Mouse (Mus musculus): ENCODE data around the gene Xirp2.
"Not testable (repeated sequence)": the region's sequence is repeated elsewhere in the genome, so short reads cannot be mapped to it uniquely, and the experiment has no call there.

Xirp2 gene

DNA sequence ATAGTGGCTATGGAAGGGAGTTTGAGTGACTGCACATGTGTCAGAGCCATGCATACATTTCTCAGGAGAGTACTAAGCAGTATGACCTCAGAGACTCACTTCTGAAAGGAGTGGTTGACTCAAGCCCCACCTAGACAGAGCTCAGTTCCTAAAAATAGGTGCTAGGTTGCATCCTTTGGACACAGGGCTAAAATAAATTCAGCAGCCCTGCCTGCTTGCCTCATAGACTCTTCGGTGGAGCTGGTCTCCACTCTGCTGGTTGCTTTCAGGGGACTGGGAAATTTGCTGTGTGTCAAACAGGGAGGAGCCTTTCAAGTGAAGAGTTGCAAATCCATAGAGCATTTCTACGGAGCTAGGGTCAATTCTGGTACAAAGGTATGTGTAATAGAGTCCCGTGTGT lies at the start of gene Xirp2:
Xirp2 (plus strand) TSS at position 223 of the 400 bp plus-strand sequence.
- in situ Hi-C loops (cut with MboI, MseI), result no loop called here

DNA sequence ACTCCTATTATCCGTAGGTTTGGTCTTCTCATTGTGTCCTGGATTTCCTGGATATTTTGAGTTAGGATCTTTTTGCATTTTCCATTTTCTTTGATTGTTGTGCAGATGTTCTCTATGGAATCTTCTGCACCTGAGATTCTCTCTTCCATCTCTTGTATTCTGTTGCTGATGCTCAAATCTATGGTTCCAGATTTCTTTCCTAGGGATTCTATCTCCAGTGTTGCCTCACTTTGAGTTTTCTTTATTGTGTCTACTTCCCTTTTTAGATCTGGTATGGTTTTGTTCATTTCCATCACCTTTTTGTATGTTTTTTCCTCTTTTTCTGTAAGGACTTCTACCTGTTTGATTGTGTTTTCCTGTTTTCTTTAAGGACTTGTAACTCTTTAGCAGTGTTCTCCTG lies 32.4 kb upstream of the Xirp2 start, which contains the start of gene Gm21830:
Gm21830 (plus strand) TSS at position 301 of the 400 bp plus-strand sequence.
- in situ Hi-C loops (cut with MboI, MseI), result not testable (repeated sequence)

DNA sequence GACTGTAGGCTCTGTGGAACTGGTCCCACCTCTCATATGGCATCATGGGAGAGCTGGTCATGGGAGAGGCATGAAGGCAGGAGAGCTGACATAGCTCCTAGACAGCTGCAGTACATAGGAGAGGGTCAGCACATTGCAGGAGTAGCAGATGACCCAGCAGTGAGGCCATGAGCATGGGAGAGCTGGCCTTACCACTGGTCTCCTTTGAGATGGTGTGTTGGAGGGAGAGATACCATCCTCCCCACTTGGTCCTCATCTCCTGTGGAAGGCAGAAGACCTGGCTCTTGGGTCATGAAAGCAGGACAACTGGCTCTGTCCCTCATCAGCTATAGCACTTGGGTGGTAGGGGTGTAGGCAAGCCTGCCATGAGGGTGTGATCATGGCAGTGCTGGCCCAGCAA lies 24.9 kb upstream of the Xirp2 start:
- in situ Hi-C loops (cut with MboI, MseI), result no loop called here

DNA sequence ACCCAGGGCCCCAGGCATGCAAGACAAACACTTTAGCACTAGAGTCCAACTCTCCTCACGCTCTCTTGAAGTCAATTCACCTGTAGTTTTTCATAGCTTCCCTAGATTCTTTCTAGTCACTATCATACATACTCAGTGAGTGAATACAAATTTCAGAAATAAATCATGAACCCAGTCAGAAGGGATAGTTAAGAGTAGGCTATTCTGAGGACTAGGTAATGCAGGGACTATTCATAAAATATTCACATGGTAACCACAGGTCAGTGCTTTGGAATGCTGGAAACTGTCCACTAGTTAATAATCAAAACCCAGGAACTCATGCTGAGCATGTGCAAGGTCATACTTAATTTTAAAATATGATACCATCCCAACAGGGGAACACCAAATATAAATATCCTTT lies 23.0 kb upstream of the Xirp2 start:
- in situ Hi-C loops (cut with MboI, MseI), result no loop called here

DNA sequence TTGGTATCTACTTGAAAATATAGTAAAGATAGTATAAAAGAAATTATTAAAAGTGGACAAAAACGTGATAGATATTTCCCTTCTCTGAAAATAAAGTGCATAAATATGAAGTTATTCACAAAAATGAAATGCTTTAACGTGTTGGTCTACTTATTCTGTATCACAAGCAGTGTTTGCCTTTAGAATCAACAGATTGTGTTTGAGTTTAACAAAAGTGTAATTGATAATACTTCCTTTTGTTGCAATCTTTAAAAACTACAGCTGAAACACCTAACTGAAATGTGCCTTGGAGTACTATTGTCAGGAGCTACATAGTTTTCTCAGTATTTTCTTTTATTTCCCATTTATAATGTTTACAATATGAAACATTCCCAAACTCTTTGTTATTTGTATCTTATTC lies 12.7 kb upstream of the Xirp2 start, which contains the start of gene Gm26727:
Gm26727 (minus strand) TSS at position 101 of the 400 bp plus-strand sequence.
- in situ Hi-C loops (cut with MboI, MseI), result no loop called here

DNA sequence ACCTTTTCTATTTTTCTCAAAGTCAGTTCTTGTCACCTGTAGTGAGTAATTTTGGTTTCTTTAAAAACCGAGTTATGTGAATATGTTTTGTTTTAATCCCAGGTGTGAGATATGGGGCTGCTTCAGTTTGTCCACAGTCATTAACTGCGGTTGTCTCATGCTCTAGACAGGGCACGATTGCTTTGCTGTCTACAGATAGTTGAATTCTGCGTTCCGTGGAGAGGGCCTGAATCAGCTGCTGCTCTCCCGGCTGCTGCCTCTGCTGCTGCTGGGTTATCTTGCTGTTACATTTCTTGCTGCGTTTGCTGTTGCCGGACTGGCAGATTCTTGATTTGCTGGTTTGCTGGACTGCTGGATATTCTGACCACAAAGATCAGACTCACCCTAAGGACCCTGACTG lies 7.5 kb upstream of the Xirp2 start:
- in situ Hi-C loops (cut with MboI, MseI), result no loop called here

DNA sequence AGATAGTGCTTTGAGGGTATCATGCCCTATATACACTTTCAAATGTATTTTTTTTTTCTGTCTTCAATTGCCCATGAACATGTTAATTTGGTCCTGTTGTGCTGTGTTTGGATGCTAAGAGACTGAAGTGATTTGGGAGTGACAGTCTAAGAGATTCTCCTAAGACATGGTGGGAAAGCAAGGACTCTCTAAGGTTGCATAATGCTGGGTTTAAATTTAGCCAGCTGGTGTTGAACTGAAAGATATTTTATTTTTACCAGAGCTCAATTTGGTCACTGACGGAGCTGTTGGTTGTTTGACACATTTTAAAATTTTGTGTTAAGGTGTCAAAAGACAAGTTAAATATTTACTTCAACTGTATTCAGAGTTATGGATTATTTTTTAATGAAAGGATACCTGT lies 970 bp downstream of the Xirp2 start:
- in situ Hi-C loops (cut with MboI, MseI), result no loop called here

DNA sequence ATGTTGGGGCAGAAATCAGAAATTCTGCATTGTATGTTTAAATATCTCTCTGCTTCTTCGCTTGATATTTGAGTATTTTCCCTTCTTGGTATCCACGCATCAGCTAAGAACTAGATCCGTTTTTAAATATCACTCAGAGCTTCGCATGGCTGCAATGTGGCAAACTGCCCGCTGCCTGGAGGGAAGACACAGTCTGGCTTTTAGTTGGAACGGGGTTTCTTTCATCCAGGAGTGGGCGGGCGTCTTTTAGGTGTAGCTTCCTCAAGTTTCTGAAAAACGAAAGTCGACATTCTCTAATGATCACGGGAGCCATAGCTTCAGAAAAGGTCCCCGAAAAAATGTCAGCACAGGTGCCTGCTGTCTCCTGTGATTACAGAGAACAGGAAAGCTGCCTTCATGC lies 1.4 kb downstream of the Xirp2 start:
- in situ Hi-C loops (cut with MboI, MseI), result no loop called here

DNA sequence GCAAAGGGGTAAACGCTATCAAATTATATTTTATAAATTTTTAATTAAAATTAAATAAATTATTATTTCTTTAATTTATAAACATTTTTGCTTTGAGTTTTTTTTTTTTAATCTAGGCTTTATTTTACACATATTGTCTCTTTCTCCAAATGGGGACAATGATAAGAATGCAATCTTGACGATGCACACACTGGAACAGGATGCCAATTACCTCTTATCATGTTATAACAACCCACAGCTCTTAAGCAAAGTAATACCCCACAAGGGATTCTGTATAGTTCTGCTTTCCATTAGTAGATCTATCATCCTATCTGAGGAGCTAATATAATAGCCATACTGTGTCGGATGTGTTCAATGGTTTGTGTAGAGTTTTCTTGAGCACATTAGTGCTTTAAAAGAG lies 15.1 kb downstream of the Xirp2 start:
- in situ Hi-C loops (cut with MboI, MseI), result no loop called here

DNA sequence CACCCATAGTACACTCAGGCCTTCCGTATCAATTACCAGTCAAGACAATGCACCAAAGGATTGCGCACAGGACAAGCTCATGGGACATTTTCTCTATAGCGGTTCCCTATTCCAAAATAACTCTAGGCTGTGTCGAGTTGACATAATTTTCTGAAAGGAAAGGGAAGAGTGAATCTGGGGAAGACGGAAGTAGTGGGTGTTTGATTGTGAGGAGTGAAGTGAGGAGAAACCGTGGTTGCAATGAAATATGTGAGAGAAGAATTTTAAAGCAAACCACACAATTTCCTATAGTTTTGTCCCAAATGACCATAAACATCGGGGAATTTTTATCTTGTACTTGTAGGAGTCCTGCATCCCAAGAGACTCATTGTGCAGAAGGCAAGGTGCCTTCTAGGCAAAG lies 21.2 kb downstream of the Xirp2 start:
- in situ Hi-C loops (cut with MboI, MseI), result no loop called here

DNA sequence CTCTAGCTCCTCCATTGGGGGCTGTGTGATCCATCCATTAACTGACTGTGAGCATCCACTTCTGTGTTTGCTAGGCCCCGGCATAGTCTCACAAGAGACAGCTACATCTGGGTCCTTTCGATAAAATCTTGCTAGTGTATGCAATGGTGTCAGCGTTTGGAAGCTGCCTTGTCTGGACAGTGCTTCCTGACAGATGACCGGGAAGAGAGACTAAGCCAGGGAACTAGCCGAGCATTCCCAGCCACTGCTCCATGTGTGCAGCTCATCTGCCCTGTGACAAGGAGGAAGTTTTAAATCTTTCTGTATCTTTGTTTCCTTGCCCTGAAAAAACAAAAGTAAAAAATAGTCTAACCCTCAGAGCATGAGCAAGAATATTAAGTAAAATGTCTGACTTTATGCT lies 24.2 kb downstream of the Xirp2 start:
- in situ Hi-C loops (cut with MboI, MseI), result not testable (repeated sequence)

DNA sequence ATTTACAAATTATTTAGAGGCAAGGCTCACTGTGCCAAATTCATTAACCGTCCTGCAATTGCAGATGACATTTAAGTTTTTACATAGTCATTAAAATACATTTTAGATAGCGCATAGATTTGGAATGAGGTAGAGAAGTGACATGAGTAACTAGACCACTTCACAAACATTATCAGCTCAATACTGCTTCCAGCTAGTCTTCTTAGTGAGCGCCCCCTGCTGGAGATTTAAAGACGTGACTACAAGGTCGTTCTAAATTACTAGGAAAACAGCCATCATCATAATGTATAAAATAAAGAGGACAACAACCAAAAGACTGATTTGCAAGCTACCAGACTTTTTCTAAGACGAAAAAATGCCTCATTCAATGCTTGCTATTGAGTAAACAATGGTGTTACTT lies 32.0 kb downstream of the Xirp2 start:
- in situ Hi-C loops (cut with MboI, MseI), result no loop called here

DNA sequence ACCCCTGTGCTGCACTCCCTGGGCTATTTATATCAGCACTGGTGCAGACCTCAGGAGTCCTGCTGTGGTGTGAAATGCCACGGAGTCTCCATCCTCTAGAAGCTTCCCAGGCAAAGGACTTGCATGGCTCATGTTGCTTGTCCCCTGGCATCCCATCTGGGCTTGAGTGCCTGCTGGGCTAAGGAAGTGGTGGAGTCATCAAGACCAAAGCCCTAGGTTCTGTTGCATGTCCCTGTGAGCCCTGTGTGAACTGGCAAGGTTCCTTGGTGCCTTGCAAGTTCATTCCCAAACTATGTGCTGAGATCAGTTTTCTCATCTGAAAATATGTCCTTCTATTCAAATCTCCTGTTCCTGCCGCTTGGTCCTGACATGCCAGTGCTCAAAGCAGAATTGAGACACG lies 35.2 kb downstream of the Xirp2 start:
- in situ Hi-C loops (cut with MboI, MseI), result loop anchor here (5.0 kb wide), 1 partner anchor 104 kb away; no protein-coding TSS in a partner anchor

DNA sequence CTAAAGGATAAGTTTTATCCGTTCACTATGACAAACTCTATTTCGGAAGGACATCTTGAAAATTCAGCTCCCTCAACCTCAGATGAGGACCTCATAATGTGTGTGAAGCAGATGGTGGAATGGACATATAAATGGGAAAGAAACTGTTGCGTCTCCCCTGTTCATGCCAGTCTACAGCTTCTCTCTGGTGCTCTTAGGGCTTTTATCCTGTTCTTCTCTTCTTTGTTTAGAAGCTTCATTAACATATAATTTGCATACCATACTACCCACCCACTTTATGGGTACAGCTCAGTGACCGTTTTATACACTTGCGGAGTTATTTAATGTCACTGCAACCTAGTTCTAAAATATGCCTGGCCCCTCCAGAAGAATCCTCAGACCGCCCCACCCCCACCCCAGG lies 40.9 kb downstream of the Xirp2 start:
- in situ Hi-C loops (cut with MboI, MseI), result no loop called here

DNA sequence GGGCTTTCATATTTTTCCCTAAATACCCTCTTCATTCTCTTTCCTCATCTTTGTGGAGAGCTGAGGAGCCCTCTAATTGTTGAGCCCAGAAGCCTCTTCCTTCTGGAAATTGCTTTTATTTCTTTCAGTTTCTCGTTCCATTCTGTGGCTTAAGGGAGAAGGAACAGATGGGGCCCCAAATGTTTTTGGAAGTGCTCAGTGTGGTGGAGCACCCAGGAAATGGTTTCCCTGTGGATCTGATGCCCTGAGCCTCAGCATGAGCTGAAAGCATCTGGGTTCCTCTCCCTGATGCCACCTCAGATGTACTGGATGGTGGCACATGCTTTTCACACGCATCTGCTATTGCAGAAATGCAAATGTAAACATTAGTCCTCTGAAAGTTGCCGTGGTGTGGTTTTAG lies 41.4 kb downstream of the Xirp2 start:
- in situ Hi-C loops (cut with MboI, MseI), result no loop called here

DNA sequence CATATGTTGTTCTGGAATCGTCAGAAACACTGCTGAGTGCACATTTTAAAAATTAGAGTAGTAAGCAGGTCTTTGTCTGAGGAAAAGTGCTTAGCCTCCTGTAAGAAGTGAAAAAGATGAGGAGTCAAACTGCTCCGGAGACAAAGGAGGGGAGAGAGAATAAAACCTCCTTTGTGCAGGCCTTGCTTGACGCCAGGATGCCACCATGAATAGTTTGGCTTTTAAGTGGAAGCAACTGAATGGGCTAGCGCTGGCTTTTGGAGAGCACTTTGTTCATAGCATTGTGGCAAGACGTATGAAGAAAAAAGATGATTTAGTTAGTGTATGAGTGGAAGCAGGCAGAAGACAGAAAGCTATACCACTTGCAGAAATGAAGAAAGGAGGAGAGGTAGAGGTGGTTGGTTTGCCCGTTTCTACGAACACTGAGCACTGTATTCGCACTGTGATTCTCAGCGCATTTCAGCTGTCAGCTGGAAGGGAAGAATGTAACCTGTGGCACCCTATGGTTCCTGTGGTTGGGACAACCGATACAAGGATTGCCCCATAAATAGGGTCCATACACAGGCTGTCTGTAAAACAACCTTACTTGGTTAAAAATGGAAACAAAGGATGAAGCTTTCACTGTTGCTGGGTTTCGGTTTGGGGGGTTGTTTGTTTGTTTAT lies 42.8 kb downstream of the Xirp2 start:
- in situ Hi-C loops (cut with MboI, MseI), result no loop called here

DNA sequence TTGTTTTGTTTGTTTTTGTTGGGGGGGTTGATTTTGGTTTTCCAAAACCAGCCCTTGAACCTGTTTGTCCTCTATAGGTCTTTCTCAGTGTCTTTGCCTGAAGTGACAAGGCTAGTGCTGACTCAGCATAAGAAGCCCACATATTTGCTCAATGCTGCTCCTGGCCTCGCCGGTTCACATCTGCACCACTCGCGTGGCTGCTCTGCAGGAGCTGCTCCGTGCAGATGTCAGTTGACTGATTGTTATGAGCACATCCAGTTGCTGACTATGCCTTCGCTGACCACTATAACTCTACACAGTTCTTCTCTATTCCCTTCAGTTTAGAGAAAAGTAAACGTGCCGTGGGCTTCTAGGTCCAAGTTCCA lies 43.3 kb downstream of the Xirp2 start:
- in situ Hi-C loops (cut with MboI, MseI), result no loop called here

DNA sequence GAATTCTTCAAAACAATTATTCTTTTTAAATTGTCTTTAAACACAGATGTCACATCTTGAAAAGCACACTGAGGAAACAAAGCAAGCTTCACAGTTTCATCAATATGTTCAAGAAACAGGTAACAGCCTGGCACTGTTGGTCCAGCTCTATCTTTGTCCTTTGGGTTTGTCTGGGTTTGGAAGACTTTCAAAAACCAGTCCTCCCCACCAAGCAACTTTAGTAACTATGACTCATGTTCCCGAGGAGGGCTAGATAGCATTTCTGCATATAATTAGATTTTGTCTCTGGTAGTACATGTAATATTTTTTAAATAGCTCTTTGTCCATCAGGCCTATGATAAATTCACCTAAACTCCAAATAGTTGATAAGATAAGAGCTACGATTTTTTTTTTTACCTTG lies 59.7 kb downstream of the Xirp2 start:
- in situ Hi-C loops (cut with MboI, MseI), result no loop called here

DNA sequence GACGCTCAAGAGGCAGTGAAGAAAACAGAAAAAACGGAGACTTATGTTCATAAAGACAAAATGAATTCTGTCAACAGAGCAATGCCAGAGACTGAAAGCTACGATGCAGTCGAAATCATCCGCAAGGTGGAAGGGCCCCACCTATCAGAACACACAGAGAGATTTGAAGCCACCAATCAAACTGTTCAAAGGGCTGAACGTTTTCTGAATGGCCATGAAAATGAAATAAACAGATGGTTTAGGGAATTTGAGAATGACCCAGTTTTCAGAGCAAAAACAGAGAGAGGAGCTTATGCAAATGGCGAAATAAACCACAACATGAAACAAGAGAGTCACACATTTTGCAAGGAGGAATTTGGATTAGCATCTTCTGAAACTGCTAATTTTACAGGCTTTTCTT lies 70.6 kb downstream of the Xirp2 start:
- in situ Hi-C loops (cut with MboI, MseI), result no loop called here

DNA sequence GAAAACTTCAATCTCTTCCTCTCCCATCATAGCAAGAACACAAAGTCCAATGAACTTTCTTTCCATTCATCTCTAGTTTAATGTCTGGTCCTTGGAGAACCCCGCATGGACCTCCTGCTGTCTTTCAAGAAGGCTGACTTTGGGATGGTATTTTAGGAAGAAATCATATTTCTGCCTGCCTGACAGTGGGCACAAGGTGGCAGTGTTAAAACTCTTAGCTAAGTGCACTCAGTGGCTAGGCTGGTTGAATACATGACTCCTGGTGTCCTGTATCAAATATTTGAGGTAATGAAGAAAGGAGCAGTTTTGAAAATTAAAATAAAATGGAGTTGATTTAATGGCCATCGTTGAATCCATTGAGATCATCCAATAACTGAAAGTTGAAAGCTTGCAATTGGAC lies 89.5 kb downstream of the Xirp2 start:
- in situ Hi-C loops (cut with MboI, MseI), result no loop called here

DNA sequence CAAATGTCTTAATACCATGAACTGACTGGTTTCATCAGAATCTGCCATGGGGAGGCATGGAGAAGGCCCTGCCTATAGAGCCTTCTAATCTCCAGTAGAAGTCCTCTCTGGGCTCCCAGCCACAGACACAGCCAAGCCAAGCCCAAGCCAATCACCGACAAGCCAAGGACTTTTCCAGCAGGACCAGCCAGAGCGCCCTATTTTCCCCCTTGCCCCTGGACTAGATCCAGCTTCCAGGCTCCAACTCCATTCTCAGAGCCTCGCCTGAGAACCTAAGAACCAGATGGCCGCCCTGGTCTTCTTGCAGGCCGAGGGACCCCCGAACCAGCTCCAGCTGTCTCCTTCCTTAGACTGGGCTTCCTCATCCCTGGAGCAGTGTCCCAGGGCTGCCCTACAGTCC lies 93.6 kb downstream of the Xirp2 start:
- in situ Hi-C loops (cut with MboI, MseI), result no loop called here

DNA sequence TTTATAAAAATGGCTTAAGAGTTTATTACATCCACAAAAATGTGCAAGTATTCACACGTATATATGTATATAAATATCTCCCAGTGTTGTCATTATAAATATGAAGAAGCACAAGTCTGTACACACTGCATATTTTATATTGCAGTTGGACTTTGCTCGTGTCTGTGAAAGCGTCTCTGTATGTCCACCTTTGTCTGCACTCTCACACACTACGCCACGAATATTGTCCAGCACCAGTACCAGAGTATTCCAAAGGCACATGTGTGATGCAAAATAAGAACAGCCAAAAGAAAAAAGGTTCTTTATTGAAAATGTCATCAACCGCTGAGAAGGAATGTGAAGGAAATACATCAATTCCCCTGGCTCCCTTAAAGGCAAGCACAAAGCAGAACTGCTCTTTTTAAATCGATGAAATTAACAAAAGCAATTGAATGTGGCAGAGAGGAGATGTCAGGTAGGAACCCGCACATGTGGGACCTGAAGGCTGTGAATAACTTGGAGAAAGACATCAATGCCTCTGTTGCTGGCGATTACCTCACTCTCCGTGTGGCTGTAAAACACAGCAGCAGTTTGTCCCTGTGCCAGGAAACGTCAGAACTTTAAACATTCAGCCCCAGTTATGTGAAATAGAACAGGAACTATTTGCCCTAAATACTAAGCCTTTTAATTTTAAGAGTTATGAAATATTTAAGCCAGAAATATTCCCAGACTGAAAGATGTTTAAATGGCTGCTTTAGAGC lies 96.3 kb downstream of the Xirp2 start:
- in situ Hi-C loops (cut with MboI, MseI), result no loop called here

DNA sequence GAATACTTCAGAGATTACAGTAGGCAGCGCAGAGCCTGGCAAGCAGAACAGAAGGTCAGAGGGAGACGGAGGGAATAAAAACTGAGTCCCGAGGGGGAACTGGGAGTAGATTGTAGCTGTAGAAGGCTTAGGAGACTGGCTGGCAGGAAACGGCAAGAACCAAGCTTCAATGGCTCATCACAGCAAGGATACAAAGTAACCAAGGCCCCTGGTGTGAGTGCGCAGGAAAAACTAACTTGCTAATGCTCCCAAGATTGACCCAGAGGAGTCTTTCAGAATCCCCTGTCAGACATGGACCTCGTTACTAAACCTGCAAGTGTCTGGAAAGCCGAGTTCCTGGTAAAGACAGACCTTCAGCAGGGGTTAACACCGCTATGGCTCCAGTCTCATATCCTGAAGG lies 98.6 kb downstream of the Xirp2 start:
- in situ Hi-C loops (cut with MboI, MseI), result no loop called here

All from regulatory T cell (primary cell).